Mouse (Mus musculus): ENCODE measurements around the gene Astl. TPM values are rescaled to one million over a fixed set of nuclear protein-coding genes. Genes with fewer than 3 reads are reported as not detected.
"Not testable (repeated sequence)": the region's sequence is repeated elsewhere in the genome, so short reads cannot be mapped to it uniquely, and the experiment has no call there.

Astl gene
- not detected for total RNA-seq (2022)

- no peak for DNase-seq
Measured at GRCm38 (mm10) chr2:127338416-127338815, at the start of gene Astl. Gene Astl, plus strand, starts transcription at chr2:127338639.

- no peak for DNase-seq
Measured at GRCm38 (mm10) chr2:127292250-127292649, 46.2 kb upstream of the Astl start.

GRCm38 (mm10) chr2:127297001-127297805, 41.2 kb upstream of the Astl start:
- DNase-seq, result peak; percentile 17

- no peak for DNase-seq
Measured at GRCm38 (mm10) chr2:127298056-127298455, 40.4 kb upstream of the Astl start.

- DNase-seq, result no peak
Measured at GRCm38 (mm10) chr2:127300701-127301100, 37.7 kb upstream of the Astl start.

- DNase-seq, result no peak
Measured at GRCm38 (mm10) chr2:127301883-127302282, 36.6 kb upstream of the Astl start.

GRCm38 (mm10) chr2:127304192-127304591, 34.2 kb upstream of the Astl start:
- DNase-seq, result not testable (repeated sequence)

GRCm38 (mm10) chr2:127304609-127305210, 33.7 kb upstream of the Astl start:
- no peak for DNase-seq

GRCm38 (mm10) chr2:127306123-127306522, 32.3 kb upstream of the Astl start:
- DNase-seq, result no peak

GRCm38 (mm10) chr2:127307179-127307578, 31.3 kb upstream of the Astl start:
- DNase-seq, result no peak

- no peak for DNase-seq
Measured at GRCm38 (mm10) chr2:127308660-127309059, 29.8 kb upstream of the Astl start.

- DNase-seq, result no peak
Measured at GRCm38 (mm10) chr2:127310246-127310645, 28.2 kb upstream of the Astl start.

- DNase-seq, result no peak
Measured at GRCm38 (mm10) chr2:127310685-127311084, 27.8 kb upstream of the Astl start.

- DNase-seq, result no peak
Measured at GRCm38 (mm10) chr2:127311193-127311592, 27.2 kb upstream of the Astl start.

GRCm38 (mm10) chr2:127312801-127313200, 25.6 kb upstream of the Astl start:
- no peak for DNase-seq

GRCm38 (mm10) chr2:127313878-127314277, 24.6 kb upstream of the Astl start:
- DNase-seq, result no peak

- no peak for DNase-seq
Measured at GRCm38 (mm10) chr2:127314467-127315154, 23.8 kb upstream of the Astl start.

GRCm38 (mm10) chr2:127315155-127315470, 23.3 kb upstream of the Astl start:
- no peak for DNase-seq

GRCm38 (mm10) chr2:127316431-127316830, 22.0 kb upstream of the Astl start:
- no peak for DNase-seq

GRCm38 (mm10) chr2:127318136-127318535, 20.3 kb upstream of the Astl start:
- no peak for DNase-seq

- DNase-seq, result no peak
Measured at GRCm38 (mm10) chr2:127319071-127319470, 19.4 kb upstream of the Astl start.

- no peak for DNase-seq
Measured at GRCm38 (mm10) chr2:127322671-127323285, 15.7 kb upstream of the Astl start.

- DNase-seq, result no peak
Measured at GRCm38 (mm10) chr2:127323667-127324066, 14.8 kb upstream of the Astl start.
